Mouse (Mus musculus) heart, embryonic 13.5 days (tissue): Measurements from ENCODE around the gene Bak1. TPM values are rescaled to one million over a fixed set of nuclear protein-coding genes. Genes with fewer than 3 reads are reported as not detected.
A peak's percentile ranks its signal among the peaks of the same experiment; 100 is the strongest.

Source experiments
- ATAC-seq: fragments of 200-750 bp; cut with Nextera tagmentation; 2 replicates; pipeline ENCODE4 v1.8.0; 2017; ENCODE audit warnings: moderate TSS enrichment; ENCODE audit not compliant: insufficient number of reproducible peaks, low FRiP score, low TSS enrichment; ENCODE audit errors: extremely low read depth
- H3K27ac ChIP-seq: fragments of 300-500 bp; sonication (generic); replicated peaks from 2 replicates; pipeline ENCODE4 v1.5.1; 2015; ENCODE audit warnings: moderate library complexity, mild to moderate bottlenecking, inconsistent platforms
- H3K27me3 ChIP-seq: fragments of 300-500 bp; sonication (generic); replicated peaks from 2 replicates; pipeline ENCODE4 v1.6.1; 2015; ENCODE audit warnings: mild to moderate bottlenecking, inconsistent platforms
- H3K36me3 ChIP-seq: fragments of 300-500 bp; sonication (generic); 2 replicates; pipeline ENCODE4 v1.6.1; 2015; ENCODE audit warnings: mild to moderate bottlenecking, inconsistent platforms
- H3K4me1 ChIP-seq: fragments of 300-500 bp; sonication (generic); 2 replicates; pipeline ENCODE4 v1.6.1; 2015; ENCODE audit warnings: inconsistent platforms
- H3K4me2 ChIP-seq: fragments of 300-500 bp; sonication (generic); 2 replicates; pipeline ENCODE4 v1.6.1; 2015; ENCODE audit warnings: inconsistent platforms, mild to moderate bottlenecking, moderate library complexity
- H3K4me3 ChIP-seq: fragments of 300-500 bp; sonication (generic); 2 replicates; pipeline ENCODE4 v1.5.1; 2015; ENCODE audit warnings: moderate library complexity, mild to moderate bottlenecking, inconsistent platforms
- H3K9ac ChIP-seq: fragments of 300-500 bp; sonication (generic); 2 replicates; pipeline ENCODE4 v1.6.1; 2015; ENCODE audit warnings: inconsistent platforms, mild to moderate bottlenecking, moderate library complexity
- H3K9me3 ChIP-seq: fragments of 300-500 bp; sonication (generic); 2 replicates; pipeline ENCODE4 v1.6.1; 2016; ENCODE audit warnings: inconsistent platforms
- WGBS: fragments of 180-500 bp; shearing (Covaris S2); methylation state at CpG from one replicate; pipeline ENCODE4 v1.1.7; 2015; ENCODE audit warnings: mixed read lengths; 5-methylcytosine and 5-hydroxymethylcytosine counted together
- polyA plus RNA-seq: library from polyadenylated mRNA; unstranded; fragments of >200 nt; fragmentation: Nextera tagmentation; extraction: Ambion mirVana; gene quantifications from 2 replicates; pipeline ENCODE4 v1.2.1, GENCODE M21; 2015

The Bak1 gene
- polyA plus RNA-seq, 1 experiment from 2014 or later, result 5.3 TPM

DNA sequence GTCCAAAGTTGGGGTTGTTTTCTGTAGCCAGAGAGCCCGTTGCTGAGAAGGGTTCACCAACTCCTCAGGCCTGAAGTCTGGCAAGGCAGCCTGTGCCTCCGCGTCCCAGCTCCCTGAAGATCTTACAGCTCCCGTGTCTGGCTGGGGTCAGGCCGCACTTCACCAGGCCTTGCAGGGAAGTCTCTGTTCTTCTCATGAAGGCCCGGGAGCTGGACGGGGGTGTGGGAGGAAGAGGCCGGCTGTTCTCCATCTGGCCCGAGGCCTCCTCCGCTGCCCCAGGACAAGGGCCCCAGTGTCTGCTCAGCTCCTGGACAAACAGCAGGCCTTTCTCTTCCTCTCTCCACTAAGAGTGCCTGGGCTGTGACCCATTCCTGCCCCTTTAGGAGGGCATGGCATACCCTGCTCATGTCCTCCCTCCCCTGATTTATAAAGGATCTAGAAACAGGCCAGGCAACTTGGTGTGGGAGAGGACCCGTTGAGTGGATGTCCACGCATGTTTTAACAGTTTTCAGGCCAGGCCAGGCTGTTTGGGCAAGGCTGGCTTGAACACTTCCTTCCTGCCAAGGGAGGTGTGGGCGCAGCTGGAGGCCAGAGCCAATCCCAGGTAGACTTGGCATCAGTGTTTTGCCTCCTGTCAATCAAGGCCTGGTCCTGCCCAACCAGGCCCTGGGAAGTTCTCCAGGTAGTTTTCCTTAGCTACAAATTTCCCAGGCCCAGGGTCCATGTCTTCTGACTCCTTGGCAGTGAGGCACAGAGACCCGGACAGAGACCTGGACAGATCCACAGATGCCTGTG is 19.8 kb upstream of the Bak1 start:
- Histone ChIP-seq H3K4me1 (peaks cover 23% of the 10 kb centered on the region), H3K4me2 (no peak overlapping the region), H3K27ac (peak overlapping the region; percentile 70), H3K9ac (peak overlapping the region; percentile 59), H3K4me3 (no peak overlapping the region), H3K27me3 (no peaks in the 10 kb centered on the region), H3K36me3 (no peaks in the 10 kb centered on the region), H3K9me3 (no peaks in the 10 kb centered on the region; the same call in 1 of the 2 replicates)
- ATAC-seq, result no peak
- WGBS, result 60% methylated on average over 14 of the region's 14 CpGs

DNA sequence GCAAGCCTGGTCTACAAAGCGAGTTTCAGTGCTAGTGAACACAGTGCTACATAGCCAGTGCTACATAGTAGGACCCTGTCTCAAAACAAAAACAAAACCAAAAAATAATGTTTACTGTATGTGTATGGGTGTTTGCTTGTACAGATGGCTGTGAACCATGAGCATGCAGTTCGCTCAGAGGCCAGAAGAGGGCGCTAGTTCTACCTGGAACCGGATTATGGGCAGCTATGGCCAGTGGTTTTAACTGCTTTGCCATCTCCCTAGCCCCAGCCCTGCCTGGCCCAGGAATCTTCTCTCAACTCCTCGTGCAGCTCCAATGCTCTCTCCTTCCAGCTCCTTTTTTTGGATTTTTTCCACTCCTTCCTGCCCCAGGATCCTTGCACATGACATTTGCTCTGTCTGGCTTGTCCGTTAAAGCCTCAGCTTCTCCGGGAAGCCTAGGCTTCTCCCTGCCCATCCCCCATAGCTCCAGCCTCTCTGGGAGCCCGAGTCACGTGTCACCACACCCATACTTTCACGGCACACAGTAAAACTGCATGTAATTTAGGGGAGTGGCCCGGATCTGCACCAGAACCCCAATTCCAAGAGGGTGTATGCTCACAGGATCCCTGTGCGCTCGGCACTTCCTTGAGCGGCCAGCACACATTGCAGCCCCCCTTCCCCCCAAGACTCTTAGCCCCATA is 19.1 kb upstream of the Bak1 start:
- ATAC-seq, result no peak
- Histone ChIP-seq H3K4me3 (no peak overlapping the region), H3K27me3 (no peaks in the 10 kb centered on the region), H3K4me2 (no peak overlapping the region), H3K9ac (peak overlapping the region; percentile 59; the same call in 1 of the 2 replicates), H3K27ac (peak overlapping the region; percentile 70), H3K9me3 (no peaks in the 10 kb centered on the region; the same call in 1 of the 2 replicates), H3K4me1 (peaks cover 27% of the 10 kb centered on the region), H3K36me3 (no peaks in the 10 kb centered on the region)
- 76% methylated on average over 14 of the region's 14 CpGs for WGBS

DNA sequence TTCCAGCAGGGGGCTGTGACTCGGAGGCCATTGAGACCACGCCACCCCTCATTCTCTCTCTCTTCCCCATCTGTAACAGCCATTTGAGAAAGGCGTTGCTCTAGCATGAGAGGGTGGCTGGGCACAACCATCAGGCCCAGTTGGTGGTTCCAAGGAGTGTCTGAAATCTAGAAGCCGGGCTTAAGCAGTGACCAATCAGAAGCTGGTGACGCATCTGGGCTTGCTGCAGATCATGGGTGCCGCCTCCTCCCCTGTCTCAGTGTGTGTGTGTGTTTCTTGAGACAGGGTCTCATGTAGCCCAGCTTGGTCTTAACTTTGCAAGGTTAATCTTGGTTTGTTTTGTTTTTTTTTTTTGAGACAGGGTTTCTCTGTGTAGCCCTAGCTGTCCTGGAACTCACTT is 16.4 kb upstream of the Bak1 start:
- Histone ChIP-seq H3K36me3 (no peaks in the 10 kb centered on the region), H3K27ac (no peak overlapping the region), H3K9ac (no peak overlapping the region), H3K9me3 (no peaks in the 10 kb centered on the region; the same call in 1 of the 2 replicates), H3K27me3 (no peaks in the 10 kb centered on the region), H3K4me3 (no peak overlapping the region), H3K4me2 (no peak overlapping the region), H3K4me1 (peaks cover 29% of the 10 kb centered on the region)
- no peak for ATAC-seq
- 77% methylated on average over 6 of the region's 6 CpGs for WGBS

DNA sequence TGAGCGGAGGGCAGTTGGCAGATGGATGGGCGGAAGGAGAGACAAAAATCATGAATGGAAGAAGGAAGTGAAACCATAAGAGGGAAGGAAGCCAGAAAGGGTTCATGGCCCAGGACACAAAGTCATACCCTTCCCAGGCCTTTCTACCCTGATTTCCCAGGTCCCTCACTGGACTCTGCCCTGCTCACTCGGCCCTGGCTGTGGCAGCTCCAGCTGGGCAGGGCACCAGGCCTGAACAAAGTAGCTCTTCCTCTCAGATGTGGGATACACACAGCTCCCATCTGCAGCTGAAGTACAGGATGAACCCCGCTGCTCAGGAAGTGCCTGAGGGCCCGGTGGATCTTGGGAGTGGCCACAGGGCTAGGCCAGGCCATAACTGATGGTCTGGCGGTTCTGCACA is 14.0 kb upstream of the Bak1 start:
- Histone ChIP-seq H3K9ac (0 out of 2 replicates have a peak overlapping the region, but pooled peaks have one; percentile 12), H3K4me2 (no peak overlapping the region), H3K4me3 (no peak overlapping the region), H3K27ac (no peak overlapping the region), H3K9me3 (no peaks in the 10 kb centered on the region; the same call in 1 of the 2 replicates), H3K4me1 (peaks cover 41% of the 10 kb centered on the region), H3K27me3 (no peaks in the 10 kb centered on the region), H3K36me3 (no peaks in the 10 kb centered on the region)
- ATAC-seq, result no peak
- 58% methylated on average over 6 of the region's 6 CpGs for WGBS

DNA sequence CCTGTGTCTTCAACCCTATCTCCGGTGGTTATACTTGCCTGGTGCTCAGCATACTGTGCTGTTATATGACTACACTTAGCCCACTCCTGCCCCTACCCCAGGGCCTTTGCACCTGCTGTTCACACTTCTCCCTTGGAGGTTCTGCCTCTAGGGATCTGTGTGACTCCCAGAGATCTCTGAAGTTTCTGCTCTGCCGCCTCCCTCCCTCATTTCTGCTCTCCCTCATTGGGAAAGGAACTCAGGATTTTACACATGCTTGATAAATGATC is 12.9 kb upstream of the Bak1 start:
- Histone ChIP-seq H3K4me3 (no peak overlapping the region), H3K9ac (no peak overlapping the region), H3K27ac (no peak overlapping the region), H3K9me3 (no peaks in the 10 kb centered on the region), H3K27me3 (no peaks in the 10 kb centered on the region), H3K4me2 (no peak overlapping the region), H3K4me1 (peaks cover 43% of the 10 kb centered on the region), H3K36me3 (no peaks in the 10 kb centered on the region)
- WGBS, result 70% methylated on average over 2 of the region's 2 CpGs
- no peak for ATAC-seq

DNA sequence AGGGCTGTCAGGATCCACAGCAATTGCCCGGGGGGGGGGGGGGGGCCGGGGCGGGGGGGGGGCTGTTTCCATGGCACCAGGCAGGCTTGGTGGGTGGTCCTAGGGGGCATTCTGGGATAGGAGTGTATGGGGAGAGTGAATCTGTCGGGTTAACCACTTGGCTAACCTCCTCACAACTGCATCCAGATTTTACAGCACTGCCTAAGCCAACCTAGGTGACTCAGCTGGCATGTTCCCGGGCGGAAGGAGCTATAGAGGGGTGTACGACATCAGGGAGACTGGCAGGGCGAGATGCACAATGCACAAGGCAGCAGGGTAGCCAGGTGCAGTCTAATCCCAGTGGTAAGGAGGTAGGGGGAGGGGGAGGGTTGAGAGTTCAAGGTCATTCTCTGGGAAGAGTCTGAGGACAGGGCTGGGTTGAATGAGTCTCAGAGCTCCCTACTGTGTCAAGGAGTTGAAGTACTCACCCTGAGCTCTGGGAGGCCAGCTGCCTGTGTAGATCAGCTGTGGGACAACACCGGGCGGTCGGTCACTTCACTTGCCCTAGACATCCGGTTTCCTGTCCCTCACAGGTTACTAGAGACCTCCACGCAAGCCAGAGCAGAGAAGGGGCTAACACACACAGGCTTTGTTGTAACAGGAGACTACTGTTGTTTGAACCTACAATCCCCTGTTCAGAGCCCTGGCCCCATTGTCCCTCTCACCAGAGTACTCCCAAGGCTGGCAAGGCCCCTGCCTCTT is 12.4 kb upstream of the Bak1 start:
- H3K27ac ChIP-seq, result no peak overlapping the region
- H3K4me2 ChIP-seq, result no peak overlapping the region
- H3K4me1 ChIP-seq, result peaks cover 43% of the 10 kb centered on the region
- H3K27me3 ChIP-seq, result no peaks in the 10 kb centered on the region; the same call in 1 of the 2 replicates
- H3K36me3 ChIP-seq, result no peaks in the 10 kb centered on the region
- H3K4me3 ChIP-seq, result no peak overlapping the region
- no peak for ATAC-seq
- WGBS, result 53% methylated on average over 13 of the region's 13 CpGs
- 0 out of 2 replicates have a peak overlapping the region, but pooled peaks have one; percentile 69 for H3K9ac ChIP-seq
- H3K9me3 ChIP-seq, result no peaks in the 10 kb centered on the region

DNA sequence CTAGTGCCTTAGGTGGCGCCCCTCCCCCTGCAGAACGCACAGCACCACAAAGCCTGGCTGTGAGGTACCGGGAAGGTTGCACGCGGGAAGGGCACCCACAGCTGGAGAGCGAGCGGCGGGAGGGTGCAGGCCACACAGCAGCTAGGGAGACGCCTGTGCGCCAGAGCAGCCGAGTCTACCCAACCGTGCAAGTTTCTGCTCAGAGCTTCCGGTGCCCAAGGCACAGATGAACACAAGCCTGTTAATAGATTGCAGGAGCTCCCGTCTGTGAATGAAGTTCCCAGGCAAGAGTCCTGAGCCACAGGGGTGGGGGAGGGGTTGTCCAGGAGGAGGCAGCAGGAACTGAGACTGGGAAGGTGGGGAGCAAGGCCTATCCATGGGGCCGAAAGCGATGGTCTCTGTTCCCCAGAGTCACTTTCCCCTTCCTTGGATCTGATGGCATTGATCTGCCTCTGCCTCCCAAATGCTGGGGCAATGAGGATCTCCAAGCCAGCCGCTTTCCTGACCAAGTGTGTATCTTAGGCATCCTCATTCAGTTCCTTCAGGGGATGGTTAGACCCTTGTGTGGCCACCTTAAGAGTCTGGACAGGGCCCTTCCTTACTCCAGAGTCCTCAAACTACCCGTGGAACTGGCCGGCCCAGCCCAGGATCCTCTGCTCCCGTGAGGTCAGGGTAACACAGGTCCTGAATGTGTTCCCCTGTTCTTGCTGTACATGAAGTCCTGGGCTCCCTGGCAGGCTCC is 11.7 kb upstream of the Bak1 start:
- H3K4me1 ChIP-seq, result peaks cover 43% of the 10 kb centered on the region
- H3K9ac ChIP-seq, result peak overlapping the region; percentile 69
- H3K9me3 ChIP-seq, result no peaks in the 10 kb centered on the region
- H3K36me3 ChIP-seq, result no peaks in the 10 kb centered on the region
- no peak overlapping the region for H3K27ac ChIP-seq
- H3K4me2 ChIP-seq, result peak overlapping the region; percentile 55
- H3K4me3 ChIP-seq, result no peak overlapping the region
- no peaks in the 10 kb centered on the region; the same call in 1 of the 2 replicates for H3K27me3 ChIP-seq
- no peak for ATAC-seq
- 22% methylated on average over 20 of the region's 20 CpGs for WGBS

DNA sequence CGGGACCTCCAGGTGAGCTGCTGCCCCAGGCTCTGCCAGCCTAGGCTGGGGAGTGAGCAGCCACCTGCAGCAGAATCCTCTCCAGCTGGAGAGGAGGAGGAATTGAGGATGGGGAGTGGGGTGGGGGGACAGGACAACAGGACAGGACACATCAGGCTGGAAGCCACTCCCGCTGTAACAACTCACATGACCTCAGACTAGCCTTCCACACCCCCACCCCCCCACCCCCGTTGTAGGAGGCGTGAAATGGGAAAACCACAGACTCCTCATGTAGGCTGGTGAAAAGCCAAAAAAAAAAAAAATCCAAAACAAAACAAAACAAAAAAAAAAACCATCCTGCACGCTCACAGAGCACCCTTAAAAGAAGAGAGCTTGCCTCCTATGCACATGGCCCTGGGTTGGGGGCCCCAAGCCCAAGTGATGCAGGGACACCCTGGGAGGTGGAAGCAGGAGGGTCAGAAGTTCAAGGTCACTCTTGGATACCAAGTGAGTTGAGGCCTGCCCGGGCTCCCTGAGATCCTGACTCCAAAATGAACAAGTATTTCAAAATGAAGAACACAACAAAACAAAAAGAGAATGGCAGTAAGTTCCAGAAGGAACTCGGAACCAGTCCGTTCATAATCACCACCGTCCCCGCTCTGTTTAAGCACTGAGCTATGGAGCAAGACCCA is 10.8 kb upstream of the Bak1 start:
- Histone ChIP-seq H3K4me2 (no peak overlapping the region), H3K4me3 (no peak overlapping the region), H3K9me3 (no peaks in the 10 kb centered on the region), H3K27me3 (no peaks in the 10 kb centered on the region; the same call in 1 of the 2 replicates), H3K27ac (no peak overlapping the region), H3K4me1 (peaks cover 43% of the 10 kb centered on the region), H3K36me3 (no peaks in the 10 kb centered on the region), H3K9ac (no peak overlapping the region)
- WGBS, result 66% methylated on average over 10 of the region's 10 CpGs
- no peak for ATAC-seq

DNA sequence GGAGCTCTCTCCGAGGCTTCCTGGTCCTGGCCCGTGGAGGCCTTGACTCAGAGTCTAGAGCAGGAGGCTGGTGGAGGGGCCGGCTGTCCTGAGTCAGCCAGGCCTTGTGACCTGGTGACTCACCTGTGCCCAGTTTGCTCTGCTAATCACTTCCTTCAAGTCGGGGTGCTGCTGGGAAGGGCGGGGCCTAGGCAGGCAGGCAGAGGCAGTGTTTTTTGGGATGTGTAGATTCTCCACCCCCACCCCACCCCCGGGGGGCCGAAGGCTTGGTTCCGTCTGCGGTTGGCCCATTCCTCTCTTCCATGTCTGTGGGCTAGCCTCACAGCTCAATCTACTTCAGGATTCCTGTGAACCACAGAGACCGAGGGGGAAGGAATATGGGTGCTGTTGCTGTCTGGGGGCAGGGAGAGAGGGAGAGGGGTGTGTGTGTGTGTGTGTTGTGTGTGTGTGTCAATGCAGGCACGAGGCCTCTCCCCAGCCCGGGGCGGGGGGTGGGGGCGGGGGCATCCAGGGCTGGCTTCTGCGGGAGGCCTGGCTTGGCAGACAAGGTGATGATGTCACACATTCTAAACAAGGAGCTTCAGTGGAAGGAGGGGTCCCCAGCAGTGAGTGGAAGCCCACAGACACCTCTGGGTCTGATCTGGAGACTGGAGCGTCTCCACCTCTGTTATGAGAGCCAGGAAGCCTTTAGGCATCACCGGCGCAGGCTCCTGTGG is 9.7 kb upstream of the Bak1 start:
- Histone ChIP-seq H3K36me3 (no peaks in the 10 kb centered on the region), H3K4me1 (peaks cover 43% of the 10 kb centered on the region), H3K9ac (peak overlapping the region; percentile 66), H3K27me3 (no peaks in the 10 kb centered on the region; the same call in 1 of the 2 replicates), H3K4me3 (no peak overlapping the region), H3K9me3 (no peaks in the 10 kb centered on the region), H3K27ac (no peak overlapping the region), H3K4me2 (peak overlapping the region; percentile 12)
- ATAC-seq, result no peak
- 27% methylated on average over 17 of the region's 18 CpGs for WGBS

DNA sequence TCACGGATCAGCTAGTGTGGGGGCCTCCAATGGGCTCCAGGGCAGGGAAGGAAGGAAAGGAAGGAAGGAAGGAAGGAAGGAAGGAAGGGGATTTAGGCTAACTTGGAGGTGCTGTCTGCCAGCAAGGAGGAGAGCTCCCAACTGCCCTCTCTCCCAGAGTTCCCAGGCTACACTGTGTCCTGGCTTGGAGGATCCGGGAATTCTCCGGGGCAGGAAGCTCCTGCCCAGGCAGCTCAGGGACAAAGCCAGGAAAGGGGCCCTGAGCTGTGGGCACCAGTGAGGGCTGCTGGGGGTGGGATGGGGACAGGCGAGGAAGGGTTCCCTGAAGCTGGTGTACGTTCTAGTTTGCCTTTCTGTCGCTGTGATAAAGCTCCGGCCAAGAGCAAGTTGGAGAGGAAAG is 7.7 kb upstream of the Bak1 start:
- ATAC-seq, result no peak
- Histone ChIP-seq H3K27ac (peak overlapping the region; percentile 59), H3K4me2 (no peak overlapping the region), H3K4me3 (no peak overlapping the region), H3K4me1 (peaks cover 45% of the 10 kb centered on the region), H3K9me3 (no peaks in the 10 kb centered on the region), H3K27me3 (no peaks in the 10 kb centered on the region; the same call in 1 of the 2 replicates), H3K9ac (no peak overlapping the region), H3K36me3 (no peaks in the 10 kb centered on the region)
- 59% methylated on average over 7 of the region's 7 CpGs for WGBS
